ENCODE assay signal across 13 mouse cellular contexts in genomic region chr4:137180083-137180482, GRCm38 (mm10).
"Had no signal": no experiment of that assay in that cellular context is flagged by ENCODE, and none has a peak within 500 bp of the region (broad histone marks: within the 10 kb centered on the region; RNA-seq: fewer than 3 reads in every experiment).

No protein-coding gene starts in this region.

- H3K4me3 ChIP-seq: limb, embryonic 13.5 days; midbrain, embryonic 10.5 days; myocyte; neural tube, embryonic 15.5 days had no signal

- H3K27ac ChIP-seq: limb, embryonic 13.5 days; midbrain, embryonic 10.5 days; neural tube, embryonic 15.5 days; stomach, postnatal 0 days had no signal

- H3K27me3 ChIP-seq: limb, embryonic 13.5 days; neural tube, embryonic 15.5 days had no signal

- H3K36me3 ChIP-seq: limb, embryonic 13.5 days; midbrain, embryonic 10.5 days; neural tube, embryonic 15.5 days had no signal

- H3K9ac ChIP-seq: limb, embryonic 13.5 days; neural tube, embryonic 15.5 days had no signal

- H3K9me3 ChIP-seq: limb, embryonic 13.5 days; midbrain, embryonic 10.5 days; neural tube, embryonic 15.5 days had no signal

- H3K4me2 ChIP-seq: limb, embryonic 13.5 days; neural tube, embryonic 15.5 days had no signal

- DNase-seq: kidney, adult 8-10 months; kidney, postnatal 25 days; left cerebral cortex, postnatal 4 days; lung, adult 18-20 months; lung, postnatal 36 days; midbrain, embryonic 14.5 days; thymus, postnatal 4 days had no signal

- ATAC-seq: lung, postnatal 0 days had no signal
